Mouse (Mus musculus): ENCODE measurements around the gene Atg101.

Gene Atg101

GRCm38 (mm10) chr15:101253886-101254795 lies 29.9 kb upstream of the Atg101 start, which contains the start of gene Nr4a1:
TSS of gene Nr4a1 (plus strand) at chr15:101254269.
- DNase-seq (ENCODE audit: inconsistent age in 2 of 2, low spot score in 1 of 2) = peak; percentile 91 to 95

DNA sequence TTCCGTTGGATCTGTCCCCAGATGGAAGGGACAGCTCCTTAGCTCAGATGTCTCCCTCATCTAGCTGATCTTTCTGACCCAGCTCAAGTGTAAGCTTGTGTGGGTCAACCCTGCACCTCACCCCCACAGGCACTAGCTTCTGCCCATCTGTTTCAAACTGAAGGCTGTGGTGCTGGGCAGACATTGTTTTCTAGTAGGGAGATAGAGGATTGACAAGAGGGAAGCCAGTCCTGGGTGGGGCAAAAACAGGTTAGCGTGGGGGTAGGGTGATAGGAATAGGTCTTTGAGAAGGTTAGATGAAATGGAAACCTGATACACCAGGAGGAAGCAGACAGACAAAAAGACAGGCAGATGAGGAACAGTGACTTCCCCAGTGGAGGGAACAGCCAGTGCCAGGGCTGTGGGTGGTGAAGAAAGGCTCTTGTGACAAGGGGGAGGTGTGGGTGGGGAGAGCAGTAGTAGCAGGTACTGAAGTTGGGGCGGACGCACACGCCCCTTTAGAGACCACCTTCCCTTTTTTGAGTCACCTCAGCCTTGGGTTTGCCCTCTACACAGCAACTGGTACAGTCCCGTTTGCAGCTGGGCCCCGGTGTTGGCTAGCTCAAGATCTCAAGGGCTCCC lies 28.1 kb upstream of the Atg101 start:
- DNase-seq (ENCODE audit: inconsistent age in 2 of 2, low spot score in 1 of 2) = peak; percentile 19 to 55

- DNase-seq (ENCODE audit: inconsistent age in 2 of 2, low spot score in 1 of 2) = peak; percentile 16 to 42
These were observed 27.4 kb upstream of the Atg101 start for GRCm38 (mm10) chr15:101256463-101257206.

GRCm38 (mm10) chr15:101258420-101258819 lies 25.7 kb upstream of the Atg101 start:
- DNase-seq (ENCODE audit: inconsistent age in 2 of 2, low spot score in 1 of 2) = no peak

DNA sequence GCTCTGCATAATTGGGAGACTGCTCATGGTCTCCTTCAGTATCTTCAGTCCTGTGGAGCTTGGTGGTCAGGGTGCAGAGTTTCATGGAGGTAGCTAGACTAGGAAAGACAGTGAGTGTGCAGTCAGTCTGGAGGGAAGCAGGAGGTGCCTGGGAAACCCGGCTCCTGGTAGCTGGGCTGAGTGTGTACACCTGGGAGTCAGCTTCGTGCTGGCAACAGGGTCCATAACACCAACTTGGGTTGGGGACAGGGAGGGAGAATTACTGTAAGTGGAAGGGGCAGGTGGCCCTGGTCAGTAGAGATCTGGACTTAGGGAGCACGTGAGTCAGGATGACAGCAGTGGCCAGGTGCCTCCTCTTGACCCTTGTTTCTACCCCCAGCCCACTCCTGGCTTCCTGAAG lies 24.1 kb upstream of the Atg101 start:
- DNase-seq (ENCODE audit: inconsistent age in 2 of 2, low spot score in 1 of 2) = peak in 1 of 2 experiments; percentile 53

DNA sequence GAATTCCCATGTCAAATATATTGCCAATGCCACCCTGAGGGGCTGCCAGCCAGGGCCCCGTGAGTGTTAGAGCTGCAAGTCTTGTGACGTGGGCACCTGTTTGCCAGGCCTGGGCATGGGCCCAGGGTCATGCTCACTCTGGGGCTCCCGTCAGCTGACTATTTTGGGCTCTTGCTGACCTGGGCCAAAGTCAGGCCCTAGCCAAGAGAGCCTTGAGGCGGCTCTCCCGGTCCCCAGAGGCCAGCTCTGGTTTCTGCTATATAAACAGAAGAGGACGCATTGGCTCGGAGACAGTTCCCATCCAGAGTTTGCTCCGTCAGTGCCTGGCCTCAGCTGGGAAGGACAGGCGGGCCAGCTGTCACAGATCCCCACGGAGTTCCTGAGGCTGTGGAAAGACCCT lies 23.7 kb upstream of the Atg101 start:
- DNase-seq (ENCODE audit: inconsistent age in 2 of 2, low spot score in 1 of 2) = peak; percentile 61 to 83

GRCm38 (mm10) chr15:101260874-101261622 lies 23.0 kb upstream of the Atg101 start:
- DNase-seq (ENCODE audit: inconsistent age in 2 of 2, low spot score in 1 of 2) = peak; percentile 18 to 57

DNA sequence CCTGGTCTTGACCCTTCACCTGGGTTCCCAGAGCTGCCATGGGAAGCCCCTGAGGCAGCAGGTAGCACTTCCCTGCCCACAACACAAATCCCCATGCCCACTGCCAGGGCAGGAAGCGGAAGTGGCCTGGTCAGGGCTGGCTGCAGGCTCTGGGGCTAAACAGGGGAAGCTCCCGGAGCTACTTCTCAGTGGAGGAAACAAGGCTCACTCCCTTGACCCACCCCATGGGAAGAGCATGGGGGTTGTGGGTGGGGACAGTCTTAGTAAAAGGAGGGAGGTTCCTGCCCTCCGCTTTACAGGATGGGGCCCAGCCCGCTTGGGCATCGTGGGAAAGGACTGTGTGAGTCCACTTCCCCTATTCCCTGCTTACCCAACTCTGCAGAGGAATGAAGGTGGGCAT lies 21.6 kb upstream of the Atg101 start:
- DNase-seq (ENCODE audit: inconsistent age in 2 of 2, low spot score in 1 of 2) = peak in 1 of 2 experiments; percentile 52

- DNase-seq (ENCODE audit: inconsistent age in 2 of 2, low spot score in 1 of 2) = peak; percentile 98 to 99
These were observed 17.7 kb upstream of the Atg101 start for GRCm38 (mm10) chr15:101266132-101266963.

DNA sequence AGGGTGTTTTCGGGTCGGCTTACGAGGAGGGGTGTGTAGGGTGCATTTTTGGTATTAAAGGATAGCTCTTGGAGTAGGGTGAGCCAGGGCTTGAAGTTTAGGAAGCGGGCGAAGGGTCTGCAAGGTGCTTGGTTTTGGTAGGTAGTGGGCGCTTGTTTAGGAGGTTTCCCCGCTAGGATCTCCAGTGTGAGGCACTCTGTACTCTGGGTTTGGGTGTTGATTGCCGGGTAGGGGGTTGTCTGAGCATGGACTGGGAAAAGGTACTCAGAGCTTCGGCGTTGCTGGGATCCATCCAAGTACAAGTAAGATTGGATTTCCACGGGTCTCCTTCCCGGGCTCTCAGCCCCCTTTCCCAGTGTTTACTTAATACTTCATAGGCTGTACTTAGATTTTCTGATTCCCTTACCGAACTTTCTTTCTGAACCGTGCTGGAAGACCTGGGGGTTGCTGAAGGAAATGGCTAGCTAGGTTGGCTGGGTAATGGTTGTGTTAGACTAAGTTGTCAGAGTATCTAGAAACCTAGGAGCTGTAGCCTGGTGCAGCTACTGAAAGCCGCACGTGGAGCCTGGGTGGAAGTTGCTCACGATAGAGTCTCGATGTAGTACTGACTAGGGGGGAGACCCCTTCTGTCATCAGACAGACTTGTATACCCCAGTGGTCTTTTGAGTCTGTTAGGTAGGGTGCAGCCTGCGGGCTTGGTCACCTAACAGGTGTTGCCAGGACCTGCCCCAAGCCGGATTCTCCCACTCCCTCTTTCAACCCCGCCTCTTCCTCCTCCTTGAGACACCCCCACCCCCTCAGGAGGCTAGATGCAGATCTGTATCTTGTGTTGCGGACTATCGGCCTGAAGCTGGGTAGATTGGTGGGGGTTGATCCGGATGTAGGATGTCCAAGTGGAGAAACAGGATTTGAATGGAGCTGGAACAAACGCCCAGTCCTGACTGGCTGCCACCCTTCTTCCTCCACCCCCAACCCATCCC lies 16.7 kb upstream of the Atg101 start:
- peak; percentile 61 to 83 for DNase-seq (ENCODE audit: inconsistent age in 2 of 2, low spot score in 1 of 2)

- DNase-seq (ENCODE audit: inconsistent age in 2 of 2, low spot score in 1 of 2) = peak; percentile 50 to 68
These were observed 13.8 kb upstream of the Atg101 start for GRCm38 (mm10) chr15:101270101-101270820.

GRCm38 (mm10) chr15:101271107-101271506 lies 13.0 kb upstream of the Atg101 start:
- DNase-seq (ENCODE audit: inconsistent age in 2 of 2, low spot score in 1 of 2) = peak; percentile 53 to 57

DNA sequence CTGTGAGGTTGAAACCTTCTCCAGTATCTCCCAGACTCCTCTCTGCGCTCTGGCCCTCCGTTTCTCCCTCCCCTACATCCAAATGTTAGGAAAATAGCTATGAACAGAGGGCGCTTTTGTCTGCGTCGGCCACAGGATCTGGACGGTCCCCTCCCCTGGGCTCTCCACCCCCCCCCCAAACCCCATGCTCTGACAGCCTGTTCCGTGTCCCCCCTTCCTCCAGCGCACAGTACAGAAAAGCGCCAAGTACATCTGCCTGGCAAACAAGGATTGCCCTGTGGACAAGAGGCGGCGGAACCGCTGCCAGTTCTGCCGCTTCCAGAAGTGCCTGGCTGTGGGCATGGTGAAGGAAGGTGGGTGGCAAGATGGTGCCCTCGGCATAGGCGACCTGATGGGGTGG lies 12.6 kb upstream of the Atg101 start:
- peak in 1 of 2 experiments; percentile 27 for DNase-seq (ENCODE audit: inconsistent age in 2 of 2, low spot score in 1 of 2)

- peak in 1 of 2 experiments; percentile 61 for DNase-seq (ENCODE audit: inconsistent age in 2 of 2, low spot score in 1 of 2)
These were observed 9.7 kb upstream of the Atg101 start for GRCm38 (mm10) chr15:101274380-101274779.

DNA sequence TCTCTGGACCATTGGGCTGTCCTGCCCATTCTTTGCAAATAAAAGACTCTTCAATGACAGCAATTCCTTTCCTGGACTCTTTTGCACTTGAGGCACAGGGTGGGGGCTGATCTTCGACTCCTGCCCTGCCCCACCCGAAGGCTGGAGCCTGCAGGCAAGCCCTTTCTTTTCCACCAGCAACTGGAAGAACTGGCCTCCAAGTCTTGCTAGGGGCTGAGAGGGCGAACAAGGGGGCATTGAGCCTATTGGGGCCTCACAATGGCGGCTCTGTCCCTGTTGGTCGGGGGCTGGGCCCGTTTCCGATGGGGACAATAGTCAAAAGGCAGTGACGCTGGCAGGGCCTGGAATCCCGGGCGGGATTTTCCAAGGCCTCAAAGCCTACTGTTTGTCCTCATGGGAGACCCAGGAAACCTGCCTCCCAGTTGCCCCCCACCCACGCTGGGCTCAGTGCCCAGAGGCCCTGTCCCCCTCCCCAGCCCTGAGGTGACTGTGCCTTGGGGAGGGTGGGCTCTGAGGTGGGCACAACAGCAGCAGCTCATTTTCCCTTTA lies 6.6 kb upstream of the Atg101 start:
- peak; percentile 42 to 69 for DNase-seq (ENCODE audit: inconsistent age in 2 of 2, low spot score in 1 of 2)

- peak; percentile 79 to 82 for DNase-seq (ENCODE audit: inconsistent age in 2 of 2, low spot score in 1 of 2)
These were observed 5.5 kb upstream of the Atg101 start for GRCm38 (mm10) chr15:101278589-101278988.

- peak; percentile 97 for DNase-seq (ENCODE audit: inconsistent age in 2 of 2, low spot score in 1 of 2)
These were observed 4.6 kb upstream of the Atg101 start for GRCm38 (mm10) chr15:101279430-101279999.
